Mouse (Mus musculus) c-Kit-positive CD71-negative TER-119-negative erythroid progenitor cells, embryonic 14.5 days (primary cell): ENCODE results near the gene Col6a2.

Experiments
- DNase-seq: peaks from one replicate; pipeline ENCODE4 v3.0.0-alpha.2; 2013; ENCODE audit warnings: low read depth

Gene Col6a2

GRCm38 (mm10) chr10:76636026-76636425, 12.6 kb upstream of the Col6a2 start:
- no peak for DNase-seq

DNA sequence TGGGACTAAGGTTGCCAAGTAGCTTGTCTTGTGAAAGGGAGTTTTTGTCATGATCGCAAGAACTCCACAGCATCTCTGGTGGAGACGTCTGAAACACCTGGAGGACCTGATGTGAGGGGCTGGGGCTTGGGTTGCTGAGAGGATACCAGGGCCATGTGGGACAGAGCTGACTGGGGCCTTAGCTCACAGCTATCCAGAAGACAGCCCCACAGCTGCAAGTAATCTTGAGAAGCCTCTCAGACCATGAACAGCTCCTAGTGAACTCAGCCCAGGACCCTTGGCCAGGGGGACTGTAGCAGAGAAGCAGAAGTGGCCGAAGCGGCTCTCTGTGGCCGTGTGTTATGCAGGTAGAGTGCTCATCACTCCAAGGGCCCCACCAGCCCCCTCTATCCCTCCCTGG, 11.2 kb upstream of the Col6a2 start:
- DNase-seq: no peak

- no peak for DNase-seq
These were observed 10.7 kb upstream of the Col6a2 start for GRCm38 (mm10) chr10:76634094-76634571.

- DNase-seq: no peak
These were observed 9.2 kb upstream of the Col6a2 start for GRCm38 (mm10) chr10:76632630-76633029.

GRCm38 (mm10) chr10:76630657-76631056, 7.2 kb upstream of the Col6a2 start:
- no peak for DNase-seq

GRCm38 (mm10) chr10:76627714-76628113, 4.3 kb upstream of the Col6a2 start:
- DNase-seq: no peak

DNA sequence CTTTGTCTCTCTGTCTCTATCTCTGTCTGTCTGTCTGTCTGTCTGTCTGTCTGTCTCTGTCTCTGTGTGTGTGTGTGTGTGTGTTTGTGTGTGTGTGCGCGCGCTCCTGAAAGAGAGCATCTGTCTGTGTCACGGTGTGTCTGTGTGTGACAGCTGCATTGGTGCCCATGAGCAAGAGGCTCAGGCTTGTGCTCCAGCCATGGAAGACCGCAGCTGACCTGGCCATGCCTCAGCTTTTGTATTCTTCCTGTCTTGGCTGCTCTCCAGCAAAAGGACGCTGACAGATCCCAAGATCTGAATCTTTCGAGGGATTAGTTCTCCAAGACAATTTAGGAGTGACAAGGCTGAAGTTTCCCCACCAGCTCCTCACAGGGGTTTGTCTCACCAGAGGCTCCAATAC, 1.5 kb upstream of the Col6a2 start:
- no peak for DNase-seq

DNA sequence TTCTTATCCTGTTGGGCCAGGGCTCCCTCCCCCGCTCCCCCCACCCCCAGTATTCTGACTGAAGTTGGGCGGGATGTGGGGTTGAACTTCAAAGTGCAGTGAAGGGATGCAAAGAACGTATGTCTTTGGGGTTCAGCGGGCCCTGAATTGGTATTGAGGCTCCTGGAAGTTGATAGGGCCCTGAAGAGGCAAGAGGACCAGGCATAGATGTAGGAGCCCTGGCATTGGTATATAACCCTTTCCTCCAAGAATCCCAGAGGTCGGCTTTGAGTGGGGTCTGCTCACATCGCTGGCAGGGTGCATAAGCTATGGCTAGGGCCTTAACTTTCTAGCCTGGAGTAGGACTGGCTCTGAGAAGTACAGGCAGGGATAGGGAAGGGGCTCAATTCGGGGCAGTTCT, 304 bp upstream of the Col6a2 start:
- no peak for DNase-seq

DNA sequence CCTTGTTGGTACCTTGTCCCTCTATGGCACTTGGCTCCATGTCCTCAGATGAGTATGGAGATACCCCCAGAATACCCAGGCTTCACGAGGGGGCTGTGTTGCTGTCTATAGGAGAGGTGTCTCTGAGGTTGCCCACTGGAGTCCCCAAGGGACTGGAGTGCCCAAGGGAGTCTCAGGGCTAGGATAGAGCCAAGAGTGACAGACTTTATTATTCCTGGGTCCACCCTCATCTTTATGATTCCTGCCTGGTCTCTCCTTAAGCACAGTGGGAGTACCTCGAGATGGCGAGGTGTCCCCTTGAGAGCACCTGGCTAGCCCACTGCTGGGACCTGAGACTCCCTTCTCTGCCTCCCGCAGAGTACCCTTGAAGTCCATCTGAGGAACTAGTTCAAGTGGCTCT, 1.0 kb downstream of the Col6a2 start:
- DNase-seq: no peak

DNA sequence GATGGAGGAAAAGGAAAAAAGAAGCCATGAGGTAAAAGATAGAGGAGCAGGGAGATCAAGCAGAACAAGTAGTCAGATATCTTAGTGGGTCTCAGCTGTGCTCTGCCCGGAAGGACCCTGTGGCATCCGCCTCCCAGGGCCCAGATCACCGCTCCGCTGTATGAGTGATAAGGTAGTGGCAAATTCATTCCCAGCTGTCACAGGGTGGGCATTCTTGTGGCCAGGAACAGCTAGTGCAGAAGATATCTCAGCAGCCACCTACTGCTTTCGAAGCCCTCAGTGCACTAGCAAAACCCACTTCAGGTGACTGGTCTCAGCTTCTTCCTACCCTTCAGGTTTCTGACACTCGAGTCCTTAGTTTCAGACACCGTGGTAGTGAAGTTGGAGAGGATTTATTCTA, 11.0 kb downstream of the Col6a2 start:
- no peak for DNase-seq

- no peak for DNase-seq
These were observed 20.7 kb downstream of the Col6a2 start for GRCm38 (mm10) chr10:76602690-76603089.

GRCm38 (mm10) chr10:76596338-76596737, 27.1 kb downstream of the Col6a2 start:
- no peak for DNase-seq

DNA sequence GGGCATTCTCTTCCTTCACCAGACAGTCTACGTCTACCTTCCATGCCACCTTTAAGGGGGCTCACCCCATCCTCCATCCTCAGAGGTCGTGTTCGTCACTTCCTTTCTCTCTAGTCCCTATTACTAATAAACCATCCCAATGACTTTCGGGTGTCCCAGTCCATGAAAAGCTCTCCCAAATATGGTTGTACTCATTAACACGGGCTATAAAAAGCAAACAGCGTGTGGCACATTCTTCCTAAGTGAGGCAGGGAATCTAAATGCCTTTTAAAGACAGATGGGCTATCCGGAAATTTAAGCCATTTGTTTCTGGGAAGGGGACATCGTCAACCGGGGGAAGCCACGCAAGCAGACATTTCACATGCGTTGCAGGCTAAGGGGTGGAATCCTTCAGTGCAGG, 33.2 kb downstream of the Col6a2 start:
- no peak for DNase-seq

- no peak for DNase-seq
These were observed 37.2 kb downstream of the Col6a2 start for GRCm38 (mm10) chr10:76586190-76586589.

- DNase-seq: no peak
These were observed 39.3 kb downstream of the Col6a2 start for GRCm38 (mm10) chr10:76584138-76584537.

- DNase-seq: no peak
These were observed 46.5 kb downstream of the Col6a2 start for GRCm38 (mm10) chr10:76576920-76577319.

DNA sequence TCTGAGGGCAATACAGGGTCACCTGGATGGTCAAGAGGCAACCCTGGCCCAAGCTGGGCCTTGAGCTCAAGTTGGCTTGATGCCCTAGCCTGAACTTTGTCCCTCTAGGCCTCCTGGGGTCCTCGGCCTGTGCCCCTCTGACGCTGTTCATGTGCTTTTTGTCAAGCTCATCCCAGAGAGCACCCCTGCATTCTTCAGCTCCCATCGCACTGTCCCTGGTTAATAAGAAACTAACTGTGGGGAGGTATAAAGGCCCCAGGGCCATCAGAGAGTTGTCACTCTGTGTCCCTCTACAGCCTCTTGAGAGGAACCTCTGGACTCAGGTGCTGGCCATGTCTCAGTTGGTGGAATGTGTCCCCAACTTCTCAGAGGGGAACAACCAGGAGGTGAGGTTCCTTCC, 48.1 kb downstream of the Col6a2 start, which contains the start of gene Ftcd:
Ftcd (plus strand) TSS at position 275 of the 400 bp plus-strand sequence.
- DNase-seq: no peak

DNA sequence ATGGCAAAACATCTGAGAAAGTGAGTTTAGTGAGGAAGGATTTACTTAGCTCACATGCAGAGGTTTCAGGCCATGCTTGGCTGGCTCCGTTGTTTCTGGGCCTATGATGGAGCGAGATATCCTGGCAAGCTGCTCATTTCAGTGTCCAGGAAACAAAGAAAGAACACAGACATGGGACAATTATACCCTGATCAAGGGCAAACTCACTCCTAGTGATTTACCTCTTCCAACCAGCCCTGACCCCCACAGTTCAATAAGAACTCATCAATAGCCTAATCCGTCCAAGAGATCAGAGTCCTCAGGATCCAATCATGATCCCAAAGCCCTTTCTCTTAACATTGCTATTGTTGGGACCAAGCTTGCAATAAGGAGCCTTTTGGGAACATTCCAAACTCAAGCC, 51.3 kb downstream of the Col6a2 start:
- DNase-seq: no peak

DNA sequence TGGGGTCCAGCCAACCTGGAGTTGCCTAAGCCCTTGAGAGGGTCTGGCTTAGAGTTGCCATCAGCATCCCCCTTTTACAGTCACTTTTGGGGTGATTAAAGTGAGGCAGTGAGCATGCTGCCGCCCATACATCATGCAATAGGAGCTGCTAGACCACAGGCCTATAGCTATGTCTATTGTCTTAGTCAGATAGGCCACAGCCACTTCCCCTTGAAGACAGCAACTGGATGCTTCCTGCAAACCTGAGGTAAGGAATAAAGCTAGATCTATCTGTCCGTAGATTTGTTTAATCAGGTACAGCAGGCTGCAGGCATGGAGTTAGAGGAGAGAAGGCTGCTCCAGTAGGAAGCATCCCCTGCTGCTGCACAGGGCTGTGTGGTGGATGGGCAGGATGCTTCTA, 52.4 kb downstream of the Col6a2 start:
- no peak for DNase-seq

- DNase-seq: no peak
These were observed 53.3 kb downstream of the Col6a2 start for GRCm38 (mm10) chr10:76569996-76570685.

GRCm38 (mm10) chr10:76561972-76562371, 61.5 kb downstream of the Col6a2 start, which contains the start of gene Spatc1l:
Spatc1l (plus strand) TSS chr10:76562272.
- DNase-seq: no peak

GRCm38 (mm10) chr10:76554061-76554460, 69.4 kb downstream of the Col6a2 start:
- no peak for DNase-seq

- DNase-seq: no peak
These were observed 71.9 kb downstream of the Col6a2 start for GRCm38 (mm10) chr10:76551556-76551955.

- DNase-seq: no peak
These were observed 73.0 kb downstream of the Col6a2 start for GRCm38 (mm10) chr10:76550458-76550857.
